Mouse (Mus musculus) B cell, adult 67 days (primary cell): Measurements from ENCODE around the gene Vmn1r16. TPM values are rescaled to one million over a fixed set of nuclear protein-coding genes. Genes with fewer than 3 reads are reported as not detected.

Source experiments
- total RNA-seq, 2 experiments: library from RNA; stranded (reverse); gene quantifications; 4 replicates each; pipeline ENCODE4 v1.2.4; 2023

The Vmn1r16 gene
- not detected for total RNA-seq

DNA sequence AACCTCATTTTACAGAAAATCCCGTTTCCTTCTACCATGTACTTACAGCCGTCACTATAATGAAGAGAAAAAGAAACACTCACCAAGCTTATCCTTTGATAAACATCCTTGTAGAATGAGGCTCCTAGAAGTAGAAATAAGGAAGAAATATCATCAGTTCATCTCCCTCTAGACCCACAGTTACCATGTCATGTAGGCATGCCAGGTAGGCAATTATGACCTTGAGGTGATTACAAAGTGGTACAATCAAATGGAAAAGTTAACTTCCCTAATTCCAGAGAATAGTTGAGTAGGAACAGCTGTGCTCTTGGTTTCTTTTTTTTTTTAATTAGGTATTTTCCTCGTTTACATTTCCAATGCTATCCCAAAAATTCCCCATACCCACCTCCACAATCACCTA lies at the start of gene Vmn1r16:
Vmn1r16 (minus strand) TSS at position 101 of the 400 bp plus-strand sequence.

DNA sequence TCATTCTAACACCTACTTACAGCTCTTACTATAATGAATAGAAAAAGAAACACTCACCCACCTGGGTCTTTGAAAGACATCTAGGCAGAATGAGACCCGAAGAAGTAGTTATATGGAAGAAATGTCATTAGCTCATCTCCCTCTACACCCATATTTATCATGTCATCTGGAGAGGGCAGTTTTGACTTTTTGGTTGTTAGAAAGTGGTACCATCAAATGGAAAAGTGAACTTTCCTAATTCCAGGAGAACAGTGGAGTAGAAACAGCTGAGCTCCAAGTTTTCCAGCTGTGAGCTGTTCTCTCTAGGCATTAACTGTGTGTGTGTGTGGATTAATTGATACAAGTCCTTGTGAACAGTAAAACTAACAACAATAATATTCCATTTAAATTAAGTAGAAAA lies 34.3 kb upstream of the Vmn1r16 start, which contains the start of gene Vmn1r17:
Vmn1r17 (minus strand) TSS at position 101 of the 400 bp plus-strand sequence.

Other genes starting within 250 kb of the Vmn1r16 start
- gene Vmn1r10, start 220.0 kb downstream of the Vmn1r16 start, total RNA-seq: not detected
- not detected for gene Vmn1r11, start 196.0 kb downstream of the Vmn1r16 start, total RNA-seq
- gene Vmn1r12, start 172.6 kb downstream of the Vmn1r16 start, total RNA-seq: under 1 TPM in 1 of 2 experiments, not detected in 1; 0.09 TPM
- gene Vmn1r13, start 126.2 kb downstream of the Vmn1r16 start, total RNA-seq: not detected
- not detected for gene Vmn1r14, start 97.8 kb downstream of the Vmn1r16 start, total RNA-seq
- not detected for gene Vmn1r15, start 71.5 kb downstream of the Vmn1r16 start, total RNA-seq
- gene Vmn1r17, start 34.2 kb upstream of the Vmn1r16 start, total RNA-seq: not detected
- gene Vmn1r18, start 66.3 kb upstream of the Vmn1r16 start, total RNA-seq: not detected
- gene Vmn1r19, start 74.3 kb upstream of the Vmn1r16 start, total RNA-seq: not detected
- gene Vmn1r20, start 99.4 kb upstream of the Vmn1r16 start, total RNA-seq: not detected
- gene Ppm1k, start 206.0 kb upstream of the Vmn1r16 start, total RNA-seq: 10 to 100 TPM; 37.9 to 57.0 TPM